Mouse (Mus musculus) left cerebral cortex, postnatal 36 days (tissue): ENCODE measurements at regions not wholly inside any gene's neighbourhood (a gene's known extent, or its start where the extent isn't known, plus 50 kb on each side); places are given as distances from the start of the nearest gene placed in this dataset.
"Not testable (repeated sequence)": the region's sequence is repeated elsewhere in the genome, so short reads cannot be mapped to it uniquely, and the experiment has no call there.

Experiments
- DNase-seq, 2 experiments: peaks; one replicate each; pipeline ENCODE4 v3.0.0; 2021 to 2022; ENCODE audit warnings: low spot score in 2 of 2, mixed read lengths in 1 of 2
- intact Hi-C: fragments of 180-260 bp; cut with DNase I; formaldehyde crosslinking; loops from one replicate; pipeline ENCODE4 v1.15.1; 2025

DNA sequence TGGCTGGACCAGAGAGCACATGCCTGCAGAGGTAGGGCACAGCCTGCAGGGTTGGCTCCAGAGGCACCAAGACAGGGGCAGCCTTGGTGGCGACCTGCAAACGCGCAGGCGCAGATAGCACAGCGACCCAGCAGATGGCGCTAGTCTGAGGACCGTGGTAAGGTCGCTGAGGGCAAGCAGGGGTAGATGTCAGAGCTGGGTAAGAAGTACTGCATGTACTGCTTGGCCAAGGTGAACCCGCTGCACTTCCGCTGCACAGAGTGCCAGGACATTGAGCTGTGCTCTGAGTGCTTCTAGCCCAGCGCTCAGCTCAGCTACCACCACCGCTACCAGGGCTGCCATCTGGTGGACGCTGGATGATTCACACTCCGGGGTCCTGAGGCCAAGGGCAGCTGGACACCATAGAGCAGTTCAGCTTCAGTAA, 68.3 kb downstream of the Hsp90b1 start:
- DNase-seq = peak; percentile 64 to 69
- intact Hi-C loops = loop anchor here (2.0 kb wide), 1 partner anchor 94 kb away; no protein-coding TSS in a partner anchor

- intact Hi-C loops = loop anchor here (2.0 kb wide), 1 partner anchor 94 kb away; no protein-coding TSS in a partner anchor
- DNase-seq = not testable (repeated sequence)
Measured at GRCm38 (mm10) chr10:86636515-86636914, 68.8 kb downstream of the Hsp90b1 start.

DNA sequence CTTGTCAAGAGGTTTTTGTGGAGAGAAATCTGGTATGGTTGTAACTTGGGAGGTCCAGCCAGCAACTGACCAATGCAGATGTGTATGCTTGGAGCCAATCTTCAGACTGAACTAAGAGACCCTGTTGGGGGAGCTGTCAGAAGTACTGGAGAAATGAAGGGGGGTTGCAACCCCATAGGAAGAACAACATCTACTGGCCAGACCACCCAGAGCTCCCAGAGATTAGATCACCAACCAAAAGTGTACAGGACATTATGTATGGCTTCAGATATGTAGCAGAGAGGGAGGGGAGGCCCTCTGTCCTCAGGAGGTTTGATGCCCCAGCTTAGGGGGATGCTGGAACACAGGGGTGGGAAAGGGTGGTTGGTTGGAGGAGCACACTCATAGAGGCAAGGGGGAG, 78.6 kb downstream of the Hsp90b1 start:
- intact Hi-C loops = not testable (repeated sequence)

GRCm38 (mm10) chr10:86617958-86618664, 87.2 kb downstream of the Hsp90b1 start:
- DNase-seq, intact Hi-C loops: not testable (repeated sequence)

More for the DNA sequence above, 78.6 kb downstream of the Hsp90b1 start:
- not testable (repeated sequence) for DNase-seq

DNA sequence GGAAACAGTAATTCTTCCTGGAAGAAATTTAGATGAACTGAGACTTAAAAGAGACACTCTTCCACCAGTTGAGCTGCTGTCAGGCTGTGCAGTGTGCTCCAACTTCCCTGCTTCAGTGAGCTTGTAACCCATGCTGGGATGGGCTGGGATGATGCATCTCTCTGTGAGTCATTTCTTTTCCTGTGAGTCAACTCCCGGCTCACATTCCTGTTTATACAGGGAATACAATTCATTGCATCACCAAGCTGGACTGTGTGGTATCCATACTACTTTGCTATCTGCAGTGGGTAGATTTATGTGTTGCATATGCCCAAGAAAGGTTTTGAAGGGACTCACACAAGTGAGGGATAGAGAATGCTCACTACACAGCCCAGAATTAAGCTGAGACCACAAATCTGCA, 93.0 kb downstream of the Hsp90b1 start:
- DNase-seq = not testable (repeated sequence)
- intact Hi-C loops = loop anchor here (5.0 kb wide), 1 partner anchor 870 kb away; no protein-coding TSS in a partner anchor

GRCm38 (mm10) chr10:86610027-86610426, 95.3 kb downstream of the Hsp90b1 start:
- not testable (repeated sequence) for DNase-seq
- intact Hi-C loops = loop anchor here (5.0 kb wide), 1 partner anchor 868 kb away; no protein-coding TSS in a partner anchor

DNA sequence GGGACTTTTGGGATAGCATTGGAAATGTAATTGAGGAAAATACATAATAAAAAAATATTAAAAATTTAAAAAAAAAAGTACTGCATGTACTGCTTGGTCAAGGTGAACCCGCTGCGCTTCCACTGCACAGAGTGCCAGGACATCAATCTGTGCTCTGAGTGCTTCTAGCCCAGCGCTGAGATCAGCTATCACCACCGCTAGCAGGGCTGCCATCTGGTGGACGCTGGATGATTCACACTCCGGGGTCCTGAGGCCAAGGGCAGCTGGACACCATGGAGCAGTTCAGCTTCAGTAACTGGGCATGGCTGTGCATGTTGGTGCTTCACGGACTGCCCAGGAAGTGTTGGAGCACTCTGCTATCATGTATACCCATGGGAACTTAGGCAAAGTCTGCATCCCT, 102.1 kb upstream of the Syn3 start:
- intact Hi-C loops, DNase-seq: not testable (repeated sequence)

GRCm38 (mm10) chr10:86599991-86600390, 101.3 kb upstream of the Syn3 start:
- not testable (repeated sequence) for DNase-seq

GRCm38 (mm10) chr10:86590211-86590610, 91.5 kb upstream of the Syn3 start:
- intact Hi-C loops, DNase-seq: not testable (repeated sequence)

More at GRCm38 (mm10) chr10:86599991-86600390, 101.3 kb upstream of the Syn3 start:
- intact Hi-C loops = not testable (repeated sequence)

GRCm38 (mm10) chr10:86566875-86567274, 68.2 kb upstream of the Syn3 start:
- intact Hi-C loops, DNase-seq: not testable (repeated sequence)

DNA sequence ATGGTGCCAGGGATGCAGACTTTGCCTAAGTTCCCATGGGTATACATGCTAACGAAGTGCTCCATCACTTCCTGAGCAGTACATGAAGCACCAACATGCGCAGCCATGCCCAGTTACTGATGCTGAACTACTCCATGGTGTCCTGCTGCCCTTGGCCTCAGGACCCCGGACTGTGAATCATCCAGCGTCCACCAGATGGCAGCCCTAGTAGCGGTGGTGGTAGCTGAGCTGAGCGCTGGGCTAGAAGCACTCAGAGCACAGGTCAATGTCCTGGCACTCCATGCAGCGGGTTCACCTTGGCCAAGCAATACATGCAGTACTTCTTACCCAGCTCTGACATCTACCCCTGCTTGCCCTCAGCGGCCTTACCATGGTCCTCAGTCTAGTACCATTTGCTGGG, 57.1 kb upstream of the Syn3 start:
- DNase-seq = no peak

More for the DNA sequence above, 57.1 kb upstream of the Syn3 start:
- intact Hi-C loops = no loop called here
